Mouse (Mus musculus) cerebellum, postnatal 4 days (tissue): ENCODE results near the gene Atp6v1g3.

Experiments
- DNase-seq, 2 experiments: peaks; one replicate each; pipeline ENCODE4 v3.0.0; 2022; ENCODE audit warnings: low spot score in 2 of 2, mixed read lengths in 1 of 2

Atp6v1g3 gene

DNA sequence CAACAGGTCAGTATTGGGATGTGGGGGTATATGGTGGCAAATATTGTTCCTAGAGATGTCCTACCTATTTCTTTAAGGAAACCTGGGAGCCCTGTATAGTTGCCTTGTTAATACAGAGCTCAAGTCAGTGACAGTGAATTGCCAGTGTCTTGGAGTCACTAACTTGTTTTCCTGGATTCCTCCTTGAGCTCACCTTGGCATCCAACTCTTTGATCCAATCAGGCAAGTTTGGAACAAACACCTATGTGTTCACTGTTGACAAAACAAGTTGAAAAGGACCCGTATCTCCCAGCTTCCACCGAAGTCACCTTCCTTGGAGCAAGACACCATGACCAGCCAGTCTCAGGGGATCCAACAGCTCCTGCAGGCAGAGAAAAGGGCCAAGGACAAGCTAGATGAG is at the start of gene Atp6v1g3:
Gene Atp6v1g3 (plus strand): TSS at position 301 of the 400 bp plus-strand sequence.
- no peak for DNase-seq

DNA sequence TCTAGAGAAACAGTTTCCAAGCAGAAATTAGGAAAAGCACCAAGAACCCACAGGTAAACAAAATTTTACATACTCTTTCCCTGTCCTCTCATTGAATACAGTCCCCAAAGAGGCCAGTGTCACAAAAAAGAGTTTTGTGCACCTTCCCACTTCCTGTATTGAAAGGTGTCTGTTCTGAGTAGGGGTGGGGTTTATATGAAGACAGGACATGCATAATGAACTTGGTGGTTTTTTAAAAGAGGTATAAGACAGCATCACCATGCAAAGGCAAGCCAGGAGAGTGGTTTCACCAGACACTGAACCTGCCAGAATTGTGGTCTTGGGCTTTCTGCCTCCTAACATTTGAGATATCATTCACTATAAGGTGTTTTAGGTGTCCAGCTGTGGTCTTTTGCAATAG is 40.5 kb upstream of the Atp6v1g3 start:
- DNase-seq: no peak

- DNase-seq: no peak
Measured at GRCm38 (mm10) chr1:138237252-138237651, 36.3 kb upstream of the Atp6v1g3 start.

DNA sequence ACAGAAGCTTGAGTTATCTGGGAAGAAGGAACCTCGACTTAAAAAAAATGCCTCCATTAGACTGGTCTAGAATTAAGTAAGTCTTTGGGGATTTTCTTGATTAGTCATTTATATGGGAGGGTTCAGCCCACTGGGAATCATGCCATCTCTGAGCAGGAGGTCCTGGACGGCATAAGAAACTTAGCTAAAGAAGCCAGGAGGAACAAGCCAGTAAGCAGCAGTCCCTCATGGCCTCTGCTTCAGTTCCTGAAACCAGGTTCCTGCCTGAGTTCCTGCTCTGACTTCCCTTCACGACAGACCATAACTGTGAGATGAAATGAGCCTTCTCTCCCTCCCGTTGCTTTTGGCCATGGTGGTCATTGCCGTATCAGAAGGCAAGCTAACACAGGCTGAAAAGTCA is 29.6 kb upstream of the Atp6v1g3 start:
- DNase-seq: peak in 1 of 2 experiments; percentile 2

- DNase-seq: no peak
Measured at GRCm38 (mm10) chr1:138244485-138244884, 29.1 kb upstream of the Atp6v1g3 start.

- DNase-seq: no peak
Measured at GRCm38 (mm10) chr1:138245103-138245502, 28.4 kb upstream of the Atp6v1g3 start.

DNA sequence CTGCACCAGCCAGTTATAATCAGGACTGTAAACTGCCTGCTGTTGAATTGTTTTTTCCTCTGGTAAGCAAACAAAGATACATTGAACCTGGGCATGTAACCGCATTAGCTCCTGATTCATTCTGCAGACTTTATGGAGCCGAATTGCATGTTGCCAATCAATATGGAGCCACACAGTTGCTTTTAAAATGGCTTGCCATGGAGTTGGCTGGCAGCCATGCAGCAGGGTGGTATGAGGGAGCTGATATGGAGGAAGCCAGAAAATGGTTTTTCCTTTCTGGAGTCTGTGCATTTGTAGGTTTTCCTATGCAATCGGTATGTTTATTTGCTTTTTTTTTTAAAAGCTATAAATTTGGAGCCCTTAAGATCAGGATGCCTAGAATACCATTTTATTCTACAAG is 28.0 kb upstream of the Atp6v1g3 start:
- peak in 1 of 2 experiments; percentile 16 for DNase-seq

DNA sequence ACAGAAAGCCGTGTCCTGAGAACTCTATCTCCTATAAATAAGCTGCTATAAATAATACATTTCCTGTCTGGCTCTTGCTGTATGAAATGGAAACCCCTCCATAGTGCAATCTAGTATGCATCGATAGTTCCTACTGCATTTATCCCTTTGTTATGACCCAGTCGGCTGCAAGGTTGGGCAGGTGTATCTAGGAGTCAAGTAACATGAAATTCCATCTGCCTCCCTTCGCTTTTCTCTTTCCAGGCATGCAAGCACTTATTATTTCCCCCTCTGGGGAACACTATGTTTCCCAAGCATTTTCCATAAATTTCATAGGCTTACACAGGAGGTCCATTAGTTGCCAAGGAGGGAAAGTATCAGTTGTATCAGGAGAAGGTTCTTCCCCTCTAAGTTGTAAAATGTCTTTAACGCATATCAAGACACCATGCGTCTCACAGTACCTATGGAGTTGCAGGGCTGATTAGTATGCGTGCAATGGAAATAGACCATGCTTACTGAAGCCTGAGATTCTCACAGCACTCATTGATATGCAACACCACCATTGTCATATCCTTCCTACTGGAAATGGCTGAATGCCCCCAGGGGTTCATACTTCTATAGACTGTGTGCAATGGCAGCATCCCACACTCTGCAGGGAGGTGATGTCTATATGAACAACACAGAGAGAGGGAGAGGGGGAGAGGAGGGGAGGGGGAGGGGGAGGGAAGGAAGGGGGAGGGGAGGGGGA is 26.9 kb upstream of the Atp6v1g3 start:
- no peak for DNase-seq

GRCm38 (mm10) chr1:138247699-138248483 is 25.6 kb upstream of the Atp6v1g3 start:
- DNase-seq: no peak

DNA sequence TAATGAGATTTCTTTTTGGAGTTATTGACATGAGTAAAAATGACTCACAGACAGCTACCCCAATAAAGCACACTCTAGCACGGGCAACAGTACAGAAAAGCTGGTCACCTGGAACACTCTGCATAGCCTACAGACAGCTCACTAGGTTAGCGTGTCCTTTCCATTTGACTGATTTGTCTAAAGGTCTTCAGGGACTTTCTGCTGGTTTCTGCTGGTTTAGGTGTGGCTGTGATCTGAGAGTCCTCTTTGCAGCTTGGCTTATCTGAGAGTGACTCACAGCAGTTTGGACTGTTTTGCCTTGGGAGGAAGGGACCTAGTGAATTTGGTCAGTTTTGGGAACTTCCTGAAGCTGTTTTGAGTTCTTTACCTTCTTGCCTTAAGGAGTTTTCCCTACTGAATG is 24.8 kb upstream of the Atp6v1g3 start:
- DNase-seq: no peak

GRCm38 (mm10) chr1:138250951-138251350 is 22.6 kb upstream of the Atp6v1g3 start:
- DNase-seq: no peak

- no peak for DNase-seq
Measured at GRCm38 (mm10) chr1:138256172-138256789, 17.3 kb upstream of the Atp6v1g3 start.

DNA sequence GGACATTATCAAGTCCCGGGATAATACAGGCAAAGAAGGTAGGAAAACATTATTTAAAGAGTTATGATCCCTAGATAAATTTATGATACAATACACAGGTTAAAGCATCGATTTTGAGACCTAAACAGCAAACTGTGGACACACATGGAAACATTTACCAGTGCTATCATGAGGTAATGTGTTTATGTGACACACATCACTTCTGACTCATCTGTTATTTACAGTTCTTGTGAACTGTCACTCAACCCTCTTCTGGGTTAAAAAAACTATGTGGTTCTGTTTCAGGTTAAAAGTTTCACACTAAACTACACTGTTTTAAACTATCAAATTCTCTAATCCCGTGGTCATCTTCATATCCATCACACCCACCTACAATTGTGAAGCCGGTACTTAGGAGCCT is 14.8 kb upstream of the Atp6v1g3 start:
- DNase-seq: no peak

- no peak for DNase-seq
Measured at GRCm38 (mm10) chr1:138261520-138261919, 12.0 kb upstream of the Atp6v1g3 start.

- DNase-seq: no peak
Measured at GRCm38 (mm10) chr1:138262408-138262807, 11.1 kb upstream of the Atp6v1g3 start.

- DNase-seq: no peak
Measured at GRCm38 (mm10) chr1:138267465-138268055, 6.0 kb upstream of the Atp6v1g3 start.

DNA sequence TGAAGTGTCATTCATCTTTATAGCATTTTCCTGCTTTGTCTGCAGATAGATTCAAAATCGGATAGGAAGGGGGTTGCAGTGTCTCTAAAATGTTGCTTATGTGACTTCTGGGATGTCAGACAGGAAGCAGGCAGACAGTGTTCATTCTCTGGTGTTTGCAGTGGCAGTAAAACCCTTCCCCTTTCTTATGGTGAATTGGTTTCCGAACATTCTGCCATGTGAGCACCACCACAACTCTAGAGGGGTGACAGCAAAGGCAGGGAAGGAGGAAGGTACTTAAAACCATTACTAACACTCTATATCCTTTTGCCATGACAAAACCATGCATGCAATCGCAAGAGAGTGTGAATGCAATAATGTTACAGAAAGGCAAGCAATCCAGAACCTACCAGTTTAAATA is 1.4 kb downstream of the Atp6v1g3 start:
- DNase-seq: no peak

DNA sequence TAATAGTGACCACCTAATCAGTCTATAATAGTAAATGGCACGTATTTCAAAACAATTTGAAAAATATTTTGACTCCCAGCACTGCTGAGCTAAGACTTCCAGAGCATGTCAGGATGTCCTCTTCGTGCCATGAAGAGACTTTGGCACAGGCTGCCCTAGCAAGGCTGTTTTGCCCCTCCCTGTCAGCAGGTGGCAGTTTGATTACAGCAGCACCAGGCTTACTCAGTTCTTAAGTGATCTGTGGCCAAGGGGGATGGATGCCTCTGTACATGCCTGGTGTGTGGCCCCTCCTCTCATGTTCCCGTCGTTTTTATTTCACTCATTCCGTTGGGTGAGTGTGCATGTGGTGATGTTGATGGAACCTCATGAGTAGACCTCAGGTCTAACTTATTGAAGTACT is 2.3 kb downstream of the Atp6v1g3 start:
- peak in 1 of 2 experiments; percentile 5 for DNase-seq

- no peak for DNase-seq
Measured at GRCm38 (mm10) chr1:138281139-138281538, 7.6 kb downstream of the Atp6v1g3 start.

GRCm38 (mm10) chr1:138282413-138283141 is 9.0 kb downstream of the Atp6v1g3 start:
- no peak for DNase-seq

DNA sequence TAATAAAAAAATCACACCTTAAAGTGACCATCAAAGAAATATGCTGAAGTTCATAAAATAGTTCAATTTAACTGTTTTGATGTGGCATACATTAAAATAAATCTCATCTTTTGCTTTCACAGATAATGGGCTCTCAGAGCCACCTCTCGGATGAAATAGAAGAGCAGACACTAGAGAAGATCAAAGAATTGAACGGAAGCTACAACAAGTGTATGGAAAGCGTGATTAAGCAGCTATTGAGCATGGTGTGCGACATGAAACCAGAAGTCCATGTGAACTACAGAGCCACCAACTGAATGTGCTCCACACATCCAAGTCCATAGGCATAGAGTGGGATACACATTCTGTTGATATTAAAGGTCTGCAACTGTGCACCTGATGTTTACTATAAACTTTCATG is 14.1 kb downstream of the Atp6v1g3 start:
- DNase-seq: no peak

GRCm38 (mm10) chr1:138288721-138289120 is 15.2 kb downstream of the Atp6v1g3 start:
- DNase-seq: no peak
